Mouse (Mus musculus): ENCODE measurements around the gene Bhmt2. TPM values are rescaled to one million over a fixed set of nuclear protein-coding genes. Genes with fewer than 3 reads are reported as not detected.
A peak's percentile ranks its signal among the peaks of the same experiment; 100 is the strongest.

Bhmt2 gene
- polyA plus RNA-seq (2016; fragmentation: Nextera tagmentation; extraction: Ambion mirVana), result not detected in 2 replicates

GRCm38 (mm10) chr13:93674131-93674561 is at the start of gene Bhmt2, which contains the start of gene Dmgdh:
TSS of gene Bhmt2 (minus strand) at chr13:93674302.
TSS of gene Dmgdh (plus strand) at chr13:93674433.
- H3K4me2 ChIP-seq (replicated peaks), result peak within 1 kb of the TSS; percentile 40
- H3K27ac ChIP-seq, result no peak within 1 kb of the TSS
- H3K9ac ChIP-seq, result no peak within 1 kb of the TSS
- no peaks in the 10 kb centered on the region for H3K9me3 ChIP-seq
- WGBS, result 8% methylated on average over 31 of the region's 31 CpGs
- no peaks in the 10 kb centered on the region for H3K36me3 ChIP-seq
- H3K4me3 ChIP-seq, result peak within 1 kb of the TSS; percentile 24
- no peaks in the 10 kb centered on the region for H3K4me1 ChIP-seq
- H3K27me3 ChIP-seq, result peaks cover 13% of the 10 kb centered on the region
- no peak for ATAC-seq (ENCODE audit: insufficient number of reproducible peaks, insufficient read depth, low FRiP score, low TSS enrichment)

GRCm38 (mm10) chr13:93723455-93723854 is 49.4 kb upstream of the Bhmt2 start:
- no peak overlapping the region for H3K9ac ChIP-seq
- no peak for ATAC-seq (ENCODE audit: insufficient number of reproducible peaks, insufficient read depth, low FRiP score, low TSS enrichment)
- no peaks in the 10 kb centered on the region for H3K36me3 ChIP-seq
- H3K27ac ChIP-seq, result no peak overlapping the region
- no peaks in the 10 kb centered on the region for H3K4me1 ChIP-seq
- 88% methylated on average over 3 of the region's 3 CpGs for WGBS
- H3K4me3 ChIP-seq, result no peak overlapping the region
- H3K9me3 ChIP-seq, result no peaks in the 10 kb centered on the region
- H3K27me3 ChIP-seq, result no peaks in the 10 kb centered on the region
- no peak overlapping the region for H3K4me2 ChIP-seq (replicated peaks)

- no peak overlapping the region for H3K9ac ChIP-seq
- no peaks in the 10 kb centered on the region for H3K27me3 ChIP-seq
- ATAC-seq (ENCODE audit: insufficient number of reproducible peaks, insufficient read depth, low FRiP score, low TSS enrichment), result no peak
- H3K4me3 ChIP-seq, result no peak overlapping the region
- no peaks in the 10 kb centered on the region for H3K9me3 ChIP-seq
- no peak overlapping the region for H3K4me2 ChIP-seq (replicated peaks)
- H3K36me3 ChIP-seq, result no peaks in the 10 kb centered on the region
- 80% methylated on average over 4 of the region's 4 CpGs for WGBS
- no peaks in the 10 kb centered on the region for H3K4me1 ChIP-seq
- H3K27ac ChIP-seq, result no peak overlapping the region
Observed at GRCm38 (mm10) chr13:93721916-93722315, 47.8 kb upstream of the Bhmt2 start.

- Histone ChIP-seq H3K9ac (no peak overlapping the region), H3K36me3 (no peaks in the 10 kb centered on the region), H3K27me3 (no peaks in the 10 kb centered on the region), H3K4me1 (no peaks in the 10 kb centered on the region), H3K4me3 (no peak overlapping the region), H3K9me3 (no peaks in the 10 kb centered on the region), H3K27ac (no peak overlapping the region), H3K4me2 (replicated peaks) (0 out of 2 replicates have a peak overlapping the region, but pooled peaks have one; percentile 13)
- 4% methylated on average over 7 of the region's 7 CpGs for WGBS
- ATAC-seq (ENCODE audit: insufficient number of reproducible peaks, insufficient read depth, low FRiP score, low TSS enrichment), result no peak
Observed at GRCm38 (mm10) chr13:93718948-93719347, 44.8 kb upstream of the Bhmt2 start.

- no peak for ATAC-seq (ENCODE audit: insufficient number of reproducible peaks, insufficient read depth, low FRiP score, low TSS enrichment)
- WGBS, result 34% methylated on average over 7 of the region's 7 CpGs
- no peak overlapping the region for H3K27ac ChIP-seq
- no peaks in the 10 kb centered on the region for H3K9me3 ChIP-seq
- H3K4me1 ChIP-seq, result no peaks in the 10 kb centered on the region
- H3K4me2 ChIP-seq (replicated peaks), result no peak overlapping the region
- no peaks in the 10 kb centered on the region for H3K27me3 ChIP-seq
- no peak overlapping the region for H3K9ac ChIP-seq
- H3K4me3 ChIP-seq, result no peak overlapping the region
- H3K36me3 ChIP-seq, result no peaks in the 10 kb centered on the region
Observed at GRCm38 (mm10) chr13:93717113-93717512, 43.0 kb upstream of the Bhmt2 start.

DNA sequence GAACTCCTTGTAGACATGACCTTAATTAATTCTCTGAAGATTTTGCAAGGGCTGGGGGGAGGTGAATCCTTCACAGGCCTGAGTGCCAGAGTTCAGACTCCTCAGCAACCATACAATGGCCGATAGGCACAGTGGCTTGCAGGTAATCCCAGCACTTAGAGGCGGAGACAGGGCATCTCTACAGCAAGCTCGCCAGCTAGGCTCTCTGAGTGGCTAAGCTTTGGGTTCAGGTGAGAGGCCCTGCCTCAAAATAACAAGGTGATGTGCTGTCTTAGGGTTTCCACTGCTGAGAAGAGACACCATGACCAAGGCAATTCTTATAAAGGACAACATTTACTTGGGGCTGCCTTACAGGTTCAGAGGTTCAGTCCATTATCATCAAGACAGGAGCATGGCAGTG is 39.7 kb upstream of the Bhmt2 start:
- 87% methylated on average over 3 of the region's 3 CpGs for WGBS
- Histone ChIP-seq H3K4me3 (no peak overlapping the region), H3K9me3 (no peaks in the 10 kb centered on the region), H3K9ac (no peak overlapping the region), H3K36me3 (no peaks in the 10 kb centered on the region), H3K27ac (no peak overlapping the region), H3K4me2 (replicated peaks) (no peak overlapping the region), H3K4me1 (no peaks in the 10 kb centered on the region), H3K27me3 (no peaks in the 10 kb centered on the region)
- no peak for ATAC-seq (ENCODE audit: insufficient number of reproducible peaks, insufficient read depth, low FRiP score, low TSS enrichment)

- ATAC-seq (ENCODE audit: insufficient number of reproducible peaks, insufficient read depth, low FRiP score, low TSS enrichment), result no peak
- Histone ChIP-seq H3K27me3 (no peaks in the 10 kb centered on the region), H3K27ac (no peak overlapping the region), H3K9me3 (no peaks in the 10 kb centered on the region), H3K4me2 (replicated peaks) (no peak overlapping the region), H3K36me3 (no peaks in the 10 kb centered on the region), H3K4me3 (no peak overlapping the region), H3K4me1 (no peaks in the 10 kb centered on the region), H3K9ac (no peak overlapping the region)
- 87% methylated on average over 4 of the region's 4 CpGs for WGBS
Observed at GRCm38 (mm10) chr13:93712362-93712761, 38.3 kb upstream of the Bhmt2 start.

GRCm38 (mm10) chr13:93711226-93711625 is 37.1 kb upstream of the Bhmt2 start:
- Histone ChIP-seq H3K27ac (no peak overlapping the region), H3K9ac (no peak overlapping the region), H3K9me3 (no peaks in the 10 kb centered on the region), H3K36me3 (no peaks in the 10 kb centered on the region), H3K4me3 (no peak overlapping the region), H3K4me1 (no peaks in the 10 kb centered on the region), H3K27me3 (no peaks in the 10 kb centered on the region), H3K4me2 (replicated peaks) (no peak overlapping the region)
- WGBS, result 80% methylated on average over 4 of the region's 4 CpGs
- ATAC-seq (ENCODE audit: insufficient number of reproducible peaks, insufficient read depth, low FRiP score, low TSS enrichment), result no peak

- Histone ChIP-seq H3K27ac (no peak overlapping the region), H3K4me2 (replicated peaks) (no peak overlapping the region), H3K4me1 (no peaks in the 10 kb centered on the region), H3K36me3 (no peaks in the 10 kb centered on the region), H3K9me3 (no peaks in the 10 kb centered on the region), H3K4me3 (no peak overlapping the region), H3K27me3 (no peaks in the 10 kb centered on the region), H3K9ac (no peak overlapping the region)
- no peak for ATAC-seq (ENCODE audit: insufficient number of reproducible peaks, insufficient read depth, low FRiP score, low TSS enrichment)
- 80% methylated on average over 4 of the region's 4 CpGs for WGBS
Observed at GRCm38 (mm10) chr13:93710325-93710724, 36.2 kb upstream of the Bhmt2 start.

- ATAC-seq (ENCODE audit: insufficient number of reproducible peaks, insufficient read depth, low FRiP score, low TSS enrichment), result no peak
- 78% methylated on average over 4 of the region's 4 CpGs for WGBS
Observed at GRCm38 (mm10) chr13:93707271-93707670, 33.2 kb upstream of the Bhmt2 start.

DNA sequence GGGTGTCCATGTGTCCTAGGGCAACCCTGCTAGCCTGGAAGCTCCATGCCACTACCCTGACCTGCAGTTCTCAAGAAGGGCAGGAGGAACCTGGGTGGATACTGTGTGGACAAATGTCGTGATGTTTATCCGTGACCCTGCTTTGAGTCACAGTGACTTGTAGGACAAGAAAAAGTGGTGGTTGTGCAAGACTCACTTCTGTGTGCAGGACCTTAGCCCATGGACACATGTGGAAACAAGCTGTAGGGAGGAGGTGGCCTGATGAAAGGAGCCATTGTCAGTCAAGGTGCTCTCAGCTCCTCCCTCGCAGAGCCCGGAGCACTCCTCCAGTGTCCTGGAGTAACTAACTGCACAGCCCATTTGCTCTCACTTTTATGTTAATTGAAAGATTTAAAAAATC is 31.6 kb upstream of the Bhmt2 start:
- 49% methylated on average over 4 of the region's 4 CpGs for WGBS
- no peak overlapping the region for H3K4me2 ChIP-seq (replicated peaks)
- no peaks in the 10 kb centered on the region for H3K27me3 ChIP-seq
- H3K4me3 ChIP-seq, result no peak overlapping the region
- H3K36me3 ChIP-seq, result no peaks in the 10 kb centered on the region
- no peaks in the 10 kb centered on the region for H3K4me1 ChIP-seq
- H3K27ac ChIP-seq, result no peak overlapping the region
- H3K9ac ChIP-seq, result no peak overlapping the region
- no peaks in the 10 kb centered on the region for H3K9me3 ChIP-seq
- no peak for ATAC-seq (ENCODE audit: insufficient number of reproducible peaks, insufficient read depth, low FRiP score, low TSS enrichment)

More at GRCm38 (mm10) chr13:93707271-93707670, 33.2 kb upstream of the Bhmt2 start:
- H3K4me1 ChIP-seq, result no peaks in the 10 kb centered on the region
- no peak overlapping the region for H3K4me2 ChIP-seq (replicated peaks)
- H3K27me3 ChIP-seq, result no peaks in the 10 kb centered on the region
- no peaks in the 10 kb centered on the region for H3K36me3 ChIP-seq
- H3K27ac ChIP-seq, result no peak overlapping the region
- no peak overlapping the region for H3K4me3 ChIP-seq
- H3K9me3 ChIP-seq, result no peaks in the 10 kb centered on the region
- no peak overlapping the region for H3K9ac ChIP-seq

- Histone ChIP-seq H3K36me3 (no peaks in the 10 kb centered on the region), H3K9me3 (no peaks in the 10 kb centered on the region), H3K4me1 (no peaks in the 10 kb centered on the region), H3K27me3 (no peaks in the 10 kb centered on the region), H3K4me2 (replicated peaks) (no peak overlapping the region), H3K4me3 (no peak overlapping the region), H3K27ac (no peak overlapping the region), H3K9ac (no peak overlapping the region)
- no peak for ATAC-seq (ENCODE audit: insufficient number of reproducible peaks, insufficient read depth, low FRiP score, low TSS enrichment)
- 85% methylated on average over 6 of the region's 6 CpGs for WGBS
Observed at GRCm38 (mm10) chr13:93698866-93699265, 24.8 kb upstream of the Bhmt2 start.

DNA sequence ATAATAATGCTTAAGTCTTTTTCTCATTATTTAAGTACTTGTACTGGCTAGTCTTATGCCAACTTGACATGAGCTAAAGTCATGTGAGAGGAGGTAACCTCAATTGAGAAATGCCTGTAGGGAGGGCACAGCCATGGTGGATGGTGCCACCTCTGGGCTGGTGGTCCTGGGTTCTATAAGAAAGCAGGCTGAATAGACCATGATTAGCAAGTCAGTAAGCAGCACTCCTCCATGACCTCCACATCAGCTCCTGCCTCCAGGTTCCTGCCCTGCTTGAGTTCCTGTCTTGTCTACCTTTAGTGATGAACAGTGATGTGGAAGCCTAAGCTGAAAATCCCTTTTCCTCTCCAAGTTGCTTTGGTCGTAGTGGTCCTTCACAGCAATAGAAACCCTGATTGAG is 16.7 kb upstream of the Bhmt2 start:
- Histone ChIP-seq H3K4me2 (replicated peaks) (no peak overlapping the region), H3K27me3 (no peaks in the 10 kb centered on the region), H3K9ac (no peak overlapping the region), H3K4me1 (no peaks in the 10 kb centered on the region), H3K36me3 (no peaks in the 10 kb centered on the region), H3K9me3 (no peaks in the 10 kb centered on the region), H3K4me3 (no peak overlapping the region), H3K27ac (no peak overlapping the region)
- WGBS, result 90% methylated on average over 1 of the region's 1 CpGs
- ATAC-seq (ENCODE audit: insufficient number of reproducible peaks, insufficient read depth, low FRiP score, low TSS enrichment), result no peak

All from embryonic facial prominence, embryonic 12.5 days (tissue).